Mouse (Mus musculus): ENCODE measurements around the gene Nepn.

DNA sequence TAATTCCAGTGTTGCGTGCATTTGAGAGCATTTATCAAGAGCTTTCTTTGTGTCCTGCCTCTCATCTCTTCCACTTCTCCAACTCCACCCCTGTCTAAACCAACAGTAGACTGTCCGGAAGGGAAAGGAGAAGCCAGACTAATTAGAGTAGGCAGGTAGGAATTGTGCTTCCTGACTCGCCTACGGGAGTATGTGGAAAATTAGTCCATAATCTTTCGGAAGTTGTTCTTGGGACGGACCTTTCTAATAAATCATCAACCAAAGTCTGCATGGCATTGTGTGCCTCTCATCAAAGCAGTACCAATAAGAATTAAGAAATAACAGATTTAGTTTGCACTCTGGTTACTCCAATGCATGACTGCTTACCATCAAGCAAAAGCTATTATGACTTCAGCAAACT, 5.8 kb upstream of the Nepn start:
- TF ChIP-seq ZC3H11A (IDR thresholded peaks at IDR 0.05; ENCODE audit: borderline replicate concordance, low read depth, low read length) (no peak), CHD2 (IDR thresholded peaks at IDR 0.05; ENCODE audit: low read depth, low read length) (no peak), ZNF384 (IDR thresholded peaks at IDR 0.05; ENCODE audit: low read depth, low read length) (no peak), MAFK (IDR thresholded peaks at IDR 0.05; ENCODE audit: insufficient read depth, low read depth, low read length) (no peak)
